Mouse (Mus musculus): ENCODE data around the gene Dupd1. TPM values are rescaled to one million over a fixed set of nuclear protein-coding genes. Genes with fewer than 3 reads are reported as not detected.

The Dupd1 gene
- total RNA-seq, 2 experiments from 2014 or later = 0.53 TPM; not detected in 1

GRCm38 (mm10) chr14:21631665-21632200, 82.6 kb downstream of the Dupd1 start:
- DNase-seq (ENCODE audit: low spot score in 2 of 2) = no peak
- intact Hi-C loops (cut with DNase I) = no loop called here

Other genes with a start within 250 kb of the Dupd1 start
- 10 to 100 TPM; 84.3 to 85.7 TPM for gene Kat6b, start 233.1 kb downstream of the Dupd1 start, total RNA-seq (2021)
- 10 to 100 TPM; 82.5 to 82.8 TPM for gene Samd8, start 36.0 kb upstream of the Dupd1 start, total RNA-seq (2021)
- 1 to 10 TPM in 1 of 2 experiments, under 1 TPM in 1; 0.53 to 1.1 TPM for gene Dusp13, start 36.6 kb upstream of the Dupd1 start, total RNA-seq (2021)
- 100 to 1,000 TPM; 207 to 226 TPM for gene Vdac2, start 110.7 kb upstream of the Dupd1 start, total RNA-seq (2021)
- gene Comtd1, start 134.4 kb upstream of the Dupd1 start, total RNA-seq (2021) = 10 to 100 TPM; 28.3 to 31.5 TPM

All from left cerebral cortex, postnatal 25 days (tissue).